Mouse (Mus musculus) liver, embryonic 13.5 days (tissue): ENCODE measurements around the gene Gna14. TPM values are rescaled to one million over a fixed set of nuclear protein-coding genes. Genes with fewer than 3 reads are reported as not detected.
A peak's percentile ranks its signal among the peaks of the same experiment; 100 is the strongest.

Experiments used
- ATAC-seq: fragments of 200-750 bp; cut with Nextera tagmentation; 2 replicates; pipeline ENCODE4 v1.8.0; 2017; ENCODE audit warnings: low read depth, mild to moderate bottlenecking, moderate number of reproducible peaks, moderate library complexity
- DNase-seq: peaks from one replicate; pipeline ENCODE4 v3.0.0; 2022
- H3K27ac ChIP-seq: fragments of 300-500 bp; sonication (generic); 2 replicates; pipeline ENCODE4 v1.5.1; 2015; ENCODE audit warnings: moderate library complexity, mild to moderate bottlenecking, inconsistent platforms
- H3K27me3 ChIP-seq: fragments of 300-500 bp; sonication (generic); 2 replicates; pipeline ENCODE4 v1.6.1; 2015; ENCODE audit warnings: mild to moderate bottlenecking, inconsistent platforms
- H3K36me3 ChIP-seq: fragments of 300-500 bp; sonication (generic); 2 replicates; pipeline ENCODE4 v1.6.1; 2015; ENCODE audit warnings: mild to moderate bottlenecking, inconsistent platforms
- H3K4me1 ChIP-seq: fragments of 300-500 bp; sonication (generic); replicated peaks from 2 replicates; pipeline ENCODE4 v1.6.1; 2015; ENCODE audit warnings: inconsistent platforms
- H3K4me2 ChIP-seq: fragments of 300-500 bp; sonication (generic); 2 replicates; pipeline ENCODE4 v1.6.1; 2015; ENCODE audit warnings: inconsistent platforms, mild to moderate bottlenecking, moderate library complexity
- H3K4me3 ChIP-seq: fragments of 300-500 bp; sonication (generic); replicated peaks from 2 replicates; pipeline ENCODE4 v1.5.1; 2015; ENCODE audit warnings: mild to moderate bottlenecking, inconsistent platforms
- H3K9ac ChIP-seq: fragments of 300-500 bp; sonication (generic); 2 replicates; pipeline ENCODE4 v1.6.1; 2015; ENCODE audit warnings: mild to moderate bottlenecking, inconsistent platforms
- H3K9me3 ChIP-seq: fragments of 300-500 bp; sonication (generic); replicated peaks from 2 replicates; pipeline ENCODE4 v1.6.1; 2016; ENCODE audit warnings: inconsistent platforms
- WGBS: fragments of 180-500 bp; shearing (Covaris S2); methylation state at CpG from one replicate; pipeline ENCODE4 v1.1.7; 2015; ENCODE audit not compliant: insufficient replicate concordance; 5-methylcytosine and 5-hydroxymethylcytosine counted together
- polyA plus RNA-seq: library from polyadenylated mRNA; unstranded; fragments of >200 nt; fragmentation: Nextera tagmentation; extraction: Ambion mirVana; gene quantifications from 2 replicates; pipeline ENCODE4 v1.2.1, GENCODE M21; 2015

Gna14 gene
- polyA plus RNA-seq, 1 experiment from 2014 or later: 1.2 TPM

GRCm38 (mm10) chr19:16557971-16558370 lies 122.4 kb downstream of the Gna14 start:
- H3K36me3 ChIP-seq: no peaks in the 10 kb centered on the region
- H3K4me2 ChIP-seq: no peak overlapping the region
- DNase-seq (no peak), ATAC-seq (no peak)
- no peak overlapping the region for H3K9ac ChIP-seq
- 61% methylated on average over 5 of the region's 5 CpGs for WGBS
- no peaks in the 10 kb centered on the region for H3K4me1 ChIP-seq
- no peak overlapping the region for H3K27ac ChIP-seq
- H3K9me3 ChIP-seq: no peaks in the 10 kb centered on the region
- H3K27me3 ChIP-seq: no peaks in the 10 kb centered on the region
- H3K4me3 ChIP-seq: no peak overlapping the region

DNA sequence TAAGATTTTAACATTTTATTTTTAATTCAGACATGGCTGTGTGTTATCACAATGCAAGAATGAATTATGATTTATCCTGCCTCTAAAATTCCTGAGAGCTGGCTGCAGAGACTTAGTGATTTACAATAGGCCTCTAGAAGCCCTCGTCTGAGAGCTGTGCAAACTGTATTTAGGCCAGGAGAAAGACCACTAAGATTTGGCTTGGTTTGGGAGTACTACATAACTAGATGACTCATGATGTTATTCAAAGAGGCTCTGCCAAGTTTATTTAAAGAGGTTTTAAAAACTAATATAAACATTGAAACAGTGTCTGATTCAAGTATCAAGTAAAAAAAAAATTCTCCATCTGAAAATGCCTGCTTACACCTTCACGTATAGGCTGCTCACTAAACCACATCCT lies 123.0 kb downstream of the Gna14 start:
- H3K27ac ChIP-seq: no peak overlapping the region
- H3K4me3 ChIP-seq: no peak overlapping the region
- DNase-seq (no peak), ATAC-seq (no peak)
- H3K36me3 ChIP-seq: no peaks in the 10 kb centered on the region
- H3K27me3 ChIP-seq: no peaks in the 10 kb centered on the region
- H3K9ac ChIP-seq: no peak overlapping the region
- no peaks in the 10 kb centered on the region for H3K4me1 ChIP-seq
- 64% methylated on average over 2 of the region's 2 CpGs for WGBS
- H3K4me2 ChIP-seq: no peak overlapping the region
- H3K9me3 ChIP-seq: no peaks in the 10 kb centered on the region

DNA sequence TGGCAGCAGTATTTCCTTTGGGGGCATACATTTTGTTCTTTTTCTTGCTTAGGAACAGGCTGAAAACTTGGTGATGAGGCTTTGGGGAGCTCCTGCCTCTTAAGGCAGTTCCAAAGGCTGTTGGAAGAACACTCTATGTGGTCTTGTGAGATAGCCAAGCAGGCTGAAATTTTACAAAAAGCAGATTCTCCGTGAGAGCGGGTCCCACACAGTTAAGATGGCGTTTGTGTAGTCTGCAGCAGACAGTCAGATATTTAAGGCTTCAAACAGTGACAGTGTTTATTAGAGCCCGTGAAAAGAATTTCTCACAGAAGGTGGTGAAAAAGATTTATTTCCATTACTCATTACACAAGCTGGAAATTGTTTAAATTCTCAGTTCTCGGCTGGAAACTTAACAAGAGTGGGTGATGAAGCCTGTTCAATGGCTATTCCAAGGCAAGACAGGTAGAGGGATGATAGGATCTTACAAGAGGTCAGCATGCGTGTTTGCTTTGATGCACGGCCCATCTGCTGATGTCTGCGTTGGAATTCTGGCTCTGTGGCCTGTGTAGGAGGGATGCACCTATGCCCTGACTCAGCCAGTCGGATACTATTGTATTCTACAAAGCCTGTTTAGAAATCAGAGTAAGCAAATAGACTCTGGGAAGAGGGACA lies 123.8 kb downstream of the Gna14 start:
- Histone ChIP-seq H3K9me3 (no peaks in the 10 kb centered on the region), H3K4me1 (no peaks in the 10 kb centered on the region), H3K4me2 (no peak overlapping the region), H3K27ac (no peak overlapping the region), H3K36me3 (no peaks in the 10 kb centered on the region), H3K9ac (no peak overlapping the region), H3K4me3 (no peak overlapping the region), H3K27me3 (no peaks in the 10 kb centered on the region)
- 64% methylated on average over 9 of the region's 9 CpGs for WGBS
- ATAC-seq (no peak), DNase-seq (no peak)

GRCm38 (mm10) chr19:16562676-16563075 lies 127.1 kb downstream of the Gna14 start:
- Histone ChIP-seq H3K36me3 (no peaks in the 10 kb centered on the region), H3K9me3 (no peaks in the 10 kb centered on the region), H3K9ac (no peak overlapping the region), H3K27ac (no peak overlapping the region), H3K4me2 (no peak overlapping the region), H3K4me3 (no peak overlapping the region), H3K4me1 (no peaks in the 10 kb centered on the region), H3K27me3 (no peaks in the 10 kb centered on the region)
- ATAC-seq (no peak), DNase-seq (no peak)
- WGBS: 76% methylated on average over 6 of the region's 6 CpGs

DNA sequence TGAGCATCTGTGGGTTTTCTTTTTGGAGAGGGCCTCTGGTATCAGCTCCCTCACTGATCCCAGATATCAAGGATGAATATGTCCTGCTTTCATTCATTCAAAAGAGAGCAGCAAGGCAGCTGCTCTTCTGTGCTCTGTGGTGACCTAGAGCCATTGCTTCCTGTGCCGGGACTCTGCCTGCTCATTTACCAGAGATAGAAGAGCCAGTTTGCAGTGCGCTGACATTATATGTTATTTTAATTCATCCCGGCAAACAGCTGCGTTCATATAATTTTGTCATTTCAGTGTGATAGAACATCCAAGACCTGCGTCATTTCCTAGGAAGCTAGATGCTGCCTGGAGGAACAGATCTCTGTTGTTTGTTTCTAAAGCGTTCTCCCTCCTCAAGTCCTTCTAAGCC lies 141.2 kb downstream of the Gna14 start:
- Histone ChIP-seq H3K4me3 (no peak overlapping the region), H3K4me1 (peaks cover 7% of the 10 kb centered on the region), H3K27me3 (no peaks in the 10 kb centered on the region), H3K36me3 (no peaks in the 10 kb centered on the region), H3K27ac (no peak overlapping the region), H3K4me2 (no peak overlapping the region), H3K9me3 (no peaks in the 10 kb centered on the region), H3K9ac (no peak overlapping the region)
- ATAC-seq: no peak
- 66% methylated on average over 6 of the region's 6 CpGs for WGBS
- no peak for DNase-seq

DNA sequence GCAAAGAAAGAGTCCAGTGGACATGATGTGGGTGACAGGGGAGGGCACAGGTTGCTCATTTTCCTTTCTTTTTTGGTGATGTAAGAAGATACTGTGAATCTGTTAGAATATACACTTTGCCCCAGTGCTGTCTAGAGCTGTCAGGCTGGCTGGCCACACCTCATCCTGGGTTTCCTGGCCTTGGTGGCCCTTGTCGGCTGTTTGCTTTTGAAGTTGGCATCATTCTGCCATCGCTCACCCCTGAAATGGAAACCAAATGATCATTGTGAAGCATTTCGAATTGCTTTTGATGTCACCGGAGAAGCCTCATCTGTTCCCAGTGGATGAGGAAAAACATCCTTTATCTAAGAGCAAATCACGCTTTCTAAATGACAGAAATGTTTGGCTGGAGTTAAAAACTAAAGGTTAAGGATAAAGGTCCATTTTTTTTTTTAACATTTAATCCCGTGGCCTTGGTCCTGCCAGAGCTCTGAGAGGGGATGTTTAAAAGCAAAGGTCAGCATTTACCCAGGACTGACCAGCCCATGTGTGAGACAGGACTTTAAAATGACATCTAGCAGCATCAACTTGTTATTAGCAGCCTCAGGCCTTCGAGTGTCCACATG lies 144.2 kb downstream of the Gna14 start:
- DNase-seq: no peak
- H3K27me3 ChIP-seq: no peaks in the 10 kb centered on the region
- H3K27ac ChIP-seq: no peak overlapping the region
- no peaks in the 10 kb centered on the region for H3K9me3 ChIP-seq
- no peaks in the 10 kb centered on the region for H3K36me3 ChIP-seq
- H3K4me1 ChIP-seq: peaks cover 7% of the 10 kb centered on the region
- 62% methylated on average over 7 of the region's 7 CpGs for WGBS
- H3K4me3 ChIP-seq: no peak overlapping the region
- no peak overlapping the region for H3K4me2 ChIP-seq
- no peak for ATAC-seq
- H3K9ac ChIP-seq: no peak overlapping the region

GRCm38 (mm10) chr19:16580501-16580900 lies 144.9 kb downstream of the Gna14 start:
- no peak overlapping the region for H3K9ac ChIP-seq
- no peak overlapping the region for H3K4me3 ChIP-seq
- no peaks in the 10 kb centered on the region for H3K36me3 ChIP-seq
- DNase-seq (no peak), ATAC-seq (no peak)
- H3K4me2 ChIP-seq: no peak overlapping the region
- H3K4me1 ChIP-seq: peaks cover 7% of the 10 kb centered on the region
- no peak overlapping the region for H3K27ac ChIP-seq
- H3K27me3 ChIP-seq: no peaks in the 10 kb centered on the region
- 69% methylated on average over 8 of the region's 8 CpGs for WGBS
- no peaks in the 10 kb centered on the region for H3K9me3 ChIP-seq

- H3K27me3 ChIP-seq: no peaks in the 10 kb centered on the region
- no peak overlapping the region for H3K9ac ChIP-seq
- H3K4me2 ChIP-seq: no peak overlapping the region
- WGBS: 75% methylated on average over 7 of the region's 7 CpGs
- no peaks in the 10 kb centered on the region for H3K9me3 ChIP-seq
- no peaks in the 10 kb centered on the region; the same call in 1 of the 2 replicates for H3K4me1 ChIP-seq
- H3K36me3 ChIP-seq: no peaks in the 10 kb centered on the region
- DNase-seq: no peak
- no peak for ATAC-seq
- no peak overlapping the region for H3K4me3 ChIP-seq
- no peak overlapping the region for H3K27ac ChIP-seq
These were observed 149.0 kb downstream of the Gna14 start for GRCm38 (mm10) chr19:16584546-16584945.

DNA sequence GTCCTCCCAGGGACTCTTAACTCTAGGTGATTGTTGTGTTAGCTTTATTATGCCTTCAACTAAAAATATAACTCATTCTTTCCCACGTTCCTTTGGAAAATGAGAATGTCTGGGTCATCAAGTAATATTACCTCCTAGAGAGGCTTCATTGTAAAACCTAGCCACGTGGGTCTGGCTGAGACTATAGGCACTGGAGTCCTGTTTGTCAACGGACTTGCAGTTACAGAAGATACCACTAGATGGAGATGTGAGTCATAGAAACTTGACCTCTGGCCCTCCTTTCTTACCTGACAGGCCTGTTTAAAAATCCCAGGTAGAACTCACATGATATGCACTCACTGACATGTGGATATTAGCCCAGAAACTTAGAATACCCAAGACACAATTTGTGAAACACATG lies 149.8 kb downstream of the Gna14 start:
- peak; percentile 20 for DNase-seq
- Histone ChIP-seq H3K4me1 (no peaks in the 10 kb centered on the region; the same call in 1 of the 2 replicates), H3K27me3 (no peaks in the 10 kb centered on the region), H3K27ac (no peak overlapping the region), H3K9me3 (no peaks in the 10 kb centered on the region), H3K4me3 (no peak overlapping the region), H3K9ac (no peak overlapping the region), H3K36me3 (no peaks in the 10 kb centered on the region), H3K4me2 (no peak overlapping the region)
- 7% methylated on average over 3 of the region's 3 CpGs for WGBS
- ATAC-seq: no peak

- Histone ChIP-seq H3K27me3 (no peaks in the 10 kb centered on the region), H3K4me3 (no peak overlapping the region), H3K4me1 (no peaks in the 10 kb centered on the region), H3K36me3 (no peaks in the 10 kb centered on the region), H3K4me2 (no peak overlapping the region), H3K9me3 (no peaks in the 10 kb centered on the region), H3K27ac (no peak overlapping the region), H3K9ac (no peak overlapping the region)
- WGBS: 73% methylated on average over 7 of the region's 7 CpGs
- ATAC-seq: no peak
- no peak for DNase-seq
These were observed 157.9 kb downstream of the Gna14 start for GRCm38 (mm10) chr19:16593256-16593974.

DNA sequence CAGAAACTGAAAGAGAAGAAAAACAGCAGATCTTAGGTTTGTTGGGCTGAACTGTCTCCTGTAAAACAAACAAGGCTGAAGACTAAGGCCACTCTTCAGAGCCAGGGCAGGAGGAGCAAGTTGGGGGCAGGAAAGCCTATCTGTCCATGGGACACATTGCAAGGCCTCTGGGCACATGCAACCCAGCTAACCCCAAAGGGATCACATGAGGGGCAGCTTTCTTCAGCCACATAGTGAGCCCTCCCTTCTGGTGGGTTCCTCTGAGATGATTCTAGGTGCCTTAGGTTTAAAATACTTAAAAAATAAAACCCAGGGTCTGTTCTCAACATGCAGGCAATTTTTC lies 158.4 kb downstream of the Gna14 start:
- ATAC-seq (no peak), DNase-seq (no peak)
- peaks cover 4% of the 10 kb centered on the region; the same call in 1 of the 2 replicates for H3K4me1 ChIP-seq
- H3K27ac ChIP-seq: no peak overlapping the region
- H3K4me2 ChIP-seq: no peak overlapping the region
- H3K9me3 ChIP-seq: no peaks in the 10 kb centered on the region
- no peaks in the 10 kb centered on the region for H3K36me3 ChIP-seq
- H3K4me3 ChIP-seq: no peak overlapping the region
- no peak overlapping the region for H3K9ac ChIP-seq
- H3K27me3 ChIP-seq: no peaks in the 10 kb centered on the region

- peaks cover 6% of the 10 kb centered on the region; the same call in 1 of the 2 replicates for H3K4me1 ChIP-seq
- no peak overlapping the region for H3K9ac ChIP-seq
- H3K4me3 ChIP-seq: no peak overlapping the region
- H3K27me3 ChIP-seq: no peaks in the 10 kb centered on the region
- no peak for DNase-seq
- no peaks in the 10 kb centered on the region for H3K36me3 ChIP-seq
- ATAC-seq: no peak
- H3K9me3 ChIP-seq: no peaks in the 10 kb centered on the region
- H3K4me2 ChIP-seq: no peak overlapping the region
- WGBS: 72% methylated on average over 6 of the region's 6 CpGs
- H3K27ac ChIP-seq: no peak overlapping the region
These were observed 161.7 kb downstream of the Gna14 start for GRCm38 (mm10) chr19:16597216-16597615.
